8 mouse cellular contexts compared by ENCODE assay signal in genomic region chr10:126962271-126962965, GRCm38 (mm10). TPM values are rescaled to one million over a fixed set of nuclear protein-coding genes. Genes with fewer than 3 reads are reported as not detected.
DNase-seq lines count a peak whose midpoint lies in the region; ATAC-seq and TF ChIP-seq lines count a peak whose summit lies in the region.

No protein-coding gene starts in this region.

- H3K9ac ChIP-seq in liver, embryonic 15.5 days: no peak overlapping the region
- no peak overlapping the region for H3K9ac ChIP-seq in stomach, embryonic 15.5 days

- no peaks in the 10 kb centered on the region for H3K9me3 ChIP-seq in liver, embryonic 15.5 days (replicated peaks)
- H3K9me3 ChIP-seq in stomach, embryonic 15.5 days: no peaks in the 10 kb centered on the region

- peak overlapping the region; percentile 4; the same call in 1 of the 2 replicates for H3K27ac ChIP-seq in spleen, adult 2 months (ENCODE audit: insufficient read depth, low read length)
- H3K27ac ChIP-seq in kidney, adult 2 months (ENCODE audit: insufficient read depth, low read depth, low read length): peak overlapping the region; percentile 13; the same call in 1 of the 2 replicates
- H3K27ac ChIP-seq in liver, embryonic 15.5 days (replicated peaks): peak overlapping the region; percentile 41; the same call in 1 of the 2 replicates
- peak overlapping the region; percentile 84 for H3K27ac ChIP-seq in stomach, embryonic 15.5 days

- no peaks in the 10 kb centered on the region for H3K4me1 ChIP-seq in spleen, adult 2 months (ENCODE audit: control insufficient read depth, insufficient read depth, insufficient read length)
- H3K4me1 ChIP-seq in kidney, adult 2 months (ENCODE audit: control insufficient read depth, insufficient read depth, low read length): peaks cover 20% of the 10 kb centered on the region
- peaks cover 24% of the 10 kb centered on the region for H3K4me1 ChIP-seq in liver, embryonic 15.5 days (replicated peaks)
- H3K4me1 ChIP-seq in stomach, embryonic 15.5 days: peaks cover 26% of the 10 kb centered on the region

- DNase-seq in spleen, adult 2 months (ENCODE audit: low read depth in 1 of 2, low spot score in 2 of 2): no peak
- DNase-seq in spleen, adult 18-20 months: no peak
- DNase-seq in embryo, embryonic 10 days (ENCODE audit: low spot score): peak; percentile 74
- peak; percentile 63 to 77 for DNase-seq in heart, adult 9 months (ENCODE audit: low spot score in 2 of 2)
- DNase-seq in kidney, adult 2 months: peak; percentile 75
- no peak for DNase-seq in right cerebral cortex, postnatal 14 days

- H3K4me3 ChIP-seq in spleen, adult 2 months (ENCODE audit: extremely low read depth, insufficient read depth, insufficient read length): no peak overlapping the region
- no peak overlapping the region for H3K4me3 ChIP-seq in kidney, adult 2 months (ENCODE audit: insufficient read depth, low read depth, low read length)
- H3K4me3 ChIP-seq in liver, embryonic 15.5 days (replicated peaks): no peak overlapping the region
- H3K4me3 ChIP-seq in stomach, embryonic 15.5 days (replicated peaks): no peak overlapping the region

- H3K36me3 ChIP-seq in spleen, adult 2 months (ENCODE audit: control insufficient read depth, insufficient read depth, low read length): no peaks in the 10 kb centered on the region
- no peaks in the 10 kb centered on the region for H3K36me3 ChIP-seq in kidney, adult 2 months (ENCODE audit: control insufficient read depth, insufficient read depth, low read length)
- H3K36me3 ChIP-seq in liver, embryonic 15.5 days (replicated peaks): no peaks in the 10 kb centered on the region
- no peaks in the 10 kb centered on the region for H3K36me3 ChIP-seq in stomach, embryonic 15.5 days

- no peaks in the 10 kb centered on the region for H3K27me3 ChIP-seq in spleen, adult 2 months (ENCODE audit: control insufficient read depth, insufficient read depth, low read length)
- no peaks in the 10 kb centered on the region for H3K27me3 ChIP-seq in kidney, adult 2 months (replicated peaks; ENCODE audit: control insufficient read depth, insufficient read depth, low read length)
- H3K27me3 ChIP-seq in liver, embryonic 15.5 days: peaks cover 10% of the 10 kb centered on the region; the same call in 1 of the 2 replicates
- H3K27me3 ChIP-seq in stomach, embryonic 15.5 days (replicated peaks): no peaks in the 10 kb centered on the region

- 0 out of 2 replicates have a peak, but pooled peaks have one; percentile 3 for ATAC-seq in liver, embryonic 15.5 days (ENCODE audit: insufficient read depth)
- ATAC-seq in stomach, embryonic 15.5 days (ENCODE audit: insufficient read depth, low FRiP score, low read depth): peak; percentile 33; the same call in 1 of the 2 replicates

- no peak for TF ChIP-seq CTCF in spleen, adult 2 months (IDR thresholded peaks at IDR 0.05; ENCODE audit: extremely low read depth, insufficient read depth, insufficient read length, insufficient replicate concordance)
- no peak for TF ChIP-seq CTCF in kidney, adult 2 months (conservative IDR thresholded peaks at IDR 0.05; ENCODE audit: insufficient read depth, insufficient read length, low read depth, low read length)

- H3K4me2 ChIP-seq in liver, embryonic 15.5 days: peak overlapping the region; percentile 18
- peak overlapping the region; percentile 31 for H3K4me2 ChIP-seq in stomach, embryonic 15.5 days

- 56% methylated on average over 15 of the region's 15 CpGs for WGBS in spleen, adult 2 months
- WGBS in kidney, adult 2 months: 28% methylated on average over 15 of the region's 15 CpGs
- 30% methylated on average over 15 of the region's 15 CpGs for WGBS in liver, embryonic 15.5 days (ENCODE audit: insufficient replicate concordance)
- 26% methylated on average over 15 of the region's 15 CpGs for WGBS in stomach, embryonic 15.5 days

- TF ChIP-seq POLR2A in spleen, adult 2 months (IDR thresholded peaks at IDR 0.05; ENCODE audit: low read depth, low read length): no peak
- no peak for TF ChIP-seq POLR2A in kidney, adult 2 months (IDR thresholded peaks at IDR 0.05; ENCODE audit: low read depth, low read length)

RNA-seq across cellular contexts. Expression of gene Ctdsp2, which starts 16.1 kb away (rescaled TPM):
- polyA plus RNA-seq in spleen, adult 2 months (2012; rRNA removed): 61.4 and 67.3 TPM in 2 replicates
- polyA plus RNA-seq in kidney, adult 2 months (2012; rRNA removed): 118 and 126 TPM in 2 replicates
- 11.3 and 12.9 TPM in 2 replicates for polyA plus RNA-seq in liver, embryonic 15.5 days (2015; fragmentation: Nextera tagmentation; extraction: Ambion mirVana)
- polyA plus RNA-seq in stomach, embryonic 15.5 days (2015; fragmentation: Nextera tagmentation; extraction: Ambion mirVana): 57.0 and 63.2 TPM in 2 replicates

RNA-seq across cellular contexts. Expression of gene Avil, which starts 38.1 kb away (rescaled TPM):
- polyA plus RNA-seq in spleen, adult 2 months (2012; rRNA removed): 0.06 and 0.09 TPM in 2 replicates
- 0.14 and 0.19 TPM in 2 replicates for polyA plus RNA-seq in kidney, adult 2 months (2012; rRNA removed)
- polyA plus RNA-seq in liver, embryonic 15.5 days (2015; fragmentation: Nextera tagmentation; extraction: Ambion mirVana): 0.07 and 0.16 TPM in 2 replicates
- polyA plus RNA-seq in stomach, embryonic 15.5 days (2015; fragmentation: Nextera tagmentation; extraction: Ambion mirVana): 0.52 and 0.60 TPM in 2 replicates

Comparison
In these comparisons a context has a peak if more than half of its experiments do, and no peak if none do; other contexts are left out.
1. DNase-seq: peak in embryo, embryonic 10 days (single experiment), heart, adult 9 months (2 of 2) and kidney, adult 2 months (single experiment); none in spleen, adult 2 months (0 of 2), spleen, adult 18-20 months (0 of 2) and right cerebral cortex, postnatal 14 days (single experiment).
2. H3K27ac ChIP-seq: peak in every context shown above with its lines; median percentile 84 in stomach, embryonic 15.5 days; 41 in liver, embryonic 15.5 days; 13 in kidney, adult 2 months; 4 in spleen, adult 2 months.